Mouse (Mus musculus): Measurements from ENCODE around the gene Shmt1. TPM values are rescaled to one million over a fixed set of nuclear protein-coding genes. Genes with fewer than 3 reads are reported as not detected.
"Not testable (repeated sequence)": the region's sequence is repeated elsewhere in the genome, so short reads cannot be mapped to it uniquely, and the experiment has no call there.

Gene Shmt1
- polyA plus RNA-seq (2015; fragmentation: Nextera tagmentation; extraction: Ambion mirVana): 56.9 and 62.6 TPM in 2 replicates

GRCm38 (mm10) chr11:60811618-60812017 is at the start of gene Shmt1:
Gene Shmt1 (minus strand): TSS chr11:60811718.
- H3K4me3 ChIP-seq (ENCODE audit: low read depth, low read length): peak within 1 kb of the TSS; percentile 57
- H3K27ac ChIP-seq (ENCODE audit: low read length): peak within 1 kb of the TSS; percentile 45
- H3K9ac ChIP-seq (ENCODE audit: low read depth, low read length): peak within 1 kb of the TSS; percentile 39; the same call in 1 of the 2 replicates
- H3K27me3 ChIP-seq (ENCODE audit: control insufficient read depth, insufficient read depth, low read depth, low read length); H3K9me3 ChIP-seq (replicated peaks; ENCODE audit: control insufficient read depth, low read length); H3K36me3 ChIP-seq (ENCODE audit: control insufficient read depth, insufficient read depth); ATAC-seq (ENCODE audit: low read depth): not testable (repeated sequence)
- peaks cover 19% of the 10 kb centered on the region for H3K4me1 ChIP-seq (ENCODE audit: control insufficient read depth, low read depth, low read length)
- 28% methylated on average over 6 of the region's 6 CpGs for WGBS (ENCODE audit: insufficient replicate concordance)
- peak within 1 kb of the TSS; percentile 78 for H3K4me2 ChIP-seq (ENCODE audit: low read depth, low read length)

GRCm38 (mm10) chr11:60856587-60856986 is 45.1 kb upstream of the Shmt1 start:
- H3K9me3 ChIP-seq (replicated peaks; ENCODE audit: control insufficient read depth, low read length): no peaks in the 10 kb centered on the region
- ATAC-seq (ENCODE audit: low read depth): no peak
- H3K4me2 ChIP-seq (ENCODE audit: low read depth, low read length): no peak overlapping the region
- H3K4me3 ChIP-seq (ENCODE audit: low read depth, low read length): no peak overlapping the region
- WGBS (ENCODE audit: insufficient replicate concordance): 64% methylated on average over 3 of the region's 3 CpGs
- peaks cover 23% of the 10 kb centered on the region for H3K36me3 ChIP-seq (ENCODE audit: control insufficient read depth, insufficient read depth)
- no peak overlapping the region for H3K27ac ChIP-seq (ENCODE audit: low read length)
- no peak overlapping the region for H3K9ac ChIP-seq (ENCODE audit: low read depth, low read length)
- no peaks in the 10 kb centered on the region for H3K4me1 ChIP-seq (ENCODE audit: control insufficient read depth, low read depth, low read length)
- H3K27me3 ChIP-seq (ENCODE audit: control insufficient read depth, insufficient read depth, low read depth, low read length): no peaks in the 10 kb centered on the region

GRCm38 (mm10) chr11:60845415-60845814 is 33.9 kb upstream of the Shmt1 start:
- Histone ChIP-seq H3K9me3 (replicated peaks; ENCODE audit: control insufficient read depth, low read length) (no peaks in the 10 kb centered on the region), H3K4me1 (ENCODE audit: control insufficient read depth, low read depth, low read length) (no peaks in the 10 kb centered on the region), H3K4me3 (ENCODE audit: low read depth, low read length) (no peak overlapping the region), H3K27me3 (ENCODE audit: control insufficient read depth, insufficient read depth, low read depth, low read length) (no peaks in the 10 kb centered on the region), H3K27ac (ENCODE audit: low read length) (no peak overlapping the region), H3K4me2 (ENCODE audit: low read depth, low read length) (no peak overlapping the region), H3K36me3 (ENCODE audit: control insufficient read depth, insufficient read depth) (peaks cover 3% of the 10 kb centered on the region; the same call in 1 of the 2 replicates), H3K9ac (ENCODE audit: low read depth, low read length) (no peak overlapping the region)
- no peak for ATAC-seq (ENCODE audit: low read depth)
- WGBS (ENCODE audit: insufficient replicate concordance): 66% methylated on average over 5 of the region's 5 CpGs

GRCm38 (mm10) chr11:60843412-60843811 is 31.9 kb upstream of the Shmt1 start:
- 75% methylated on average over 5 of the region's 5 CpGs for WGBS (ENCODE audit: insufficient replicate concordance)
- no peaks in the 10 kb centered on the region; the same call in none of the 2 replicates for H3K4me1 ChIP-seq (ENCODE audit: control insufficient read depth, low read depth, low read length)
- no peak overlapping the region for H3K4me2 ChIP-seq (ENCODE audit: low read depth, low read length)
- H3K9me3 ChIP-seq (replicated peaks; ENCODE audit: control insufficient read depth, low read length): no peaks in the 10 kb centered on the region
- no peaks in the 10 kb centered on the region; the same call in 1 of the 2 replicates for H3K36me3 ChIP-seq (ENCODE audit: control insufficient read depth, insufficient read depth)
- H3K27me3 ChIP-seq (ENCODE audit: control insufficient read depth, insufficient read depth, low read depth, low read length): no peaks in the 10 kb centered on the region
- no peak overlapping the region for H3K4me3 ChIP-seq (ENCODE audit: low read depth, low read length)
- H3K27ac ChIP-seq (ENCODE audit: low read length): no peak overlapping the region
- ATAC-seq (ENCODE audit: low read depth): no peak
- H3K9ac ChIP-seq (ENCODE audit: low read depth, low read length): no peak overlapping the region

GRCm38 (mm10) chr11:60841467-60842200 is 30.1 kb upstream of the Shmt1 start:
- Histone ChIP-seq H3K36me3 (ENCODE audit: control insufficient read depth, insufficient read depth) (no peaks in the 10 kb centered on the region; the same call in 1 of the 2 replicates), H3K27ac (ENCODE audit: low read length) (no peak overlapping the region), H3K9ac (ENCODE audit: low read depth, low read length) (no peak overlapping the region), H3K4me1 (ENCODE audit: control insufficient read depth, low read depth, low read length) (peaks cover 4% of the 10 kb centered on the region), H3K4me2 (ENCODE audit: low read depth, low read length) (no peak overlapping the region), H3K4me3 (ENCODE audit: low read depth, low read length) (no peak overlapping the region), H3K9me3 (replicated peaks; ENCODE audit: control insufficient read depth, low read length) (no peaks in the 10 kb centered on the region), H3K27me3 (ENCODE audit: control insufficient read depth, insufficient read depth, low read depth, low read length) (no peaks in the 10 kb centered on the region)
- no peak for ATAC-seq (ENCODE audit: low read depth)
- 71% methylated on average over 12 of the region's 12 CpGs for WGBS (ENCODE audit: insufficient replicate concordance)

- peak; percentile 73 for ATAC-seq (ENCODE audit: low read depth)
- Histone ChIP-seq H3K27me3 (ENCODE audit: control insufficient read depth, insufficient read depth, low read depth, low read length) (no peaks in the 10 kb centered on the region), H3K4me2 (ENCODE audit: low read depth, low read length) (peak overlapping the region; percentile 7; the same call in 1 of the 2 replicates), H3K4me3 (ENCODE audit: low read depth, low read length) (no peak overlapping the region), H3K27ac (ENCODE audit: low read length) (peak overlapping the region; percentile 26), H3K9ac (ENCODE audit: low read depth, low read length) (no peak overlapping the region), H3K9me3 (replicated peaks; ENCODE audit: control insufficient read depth, low read length) (no peaks in the 10 kb centered on the region), H3K4me1 (ENCODE audit: control insufficient read depth, low read depth, low read length) (peaks cover 7% of the 10 kb centered on the region), H3K36me3 (ENCODE audit: control insufficient read depth, insufficient read depth) (no peaks in the 10 kb centered on the region)
- 49% methylated on average over 10 of the region's 10 CpGs for WGBS (ENCODE audit: insufficient replicate concordance)
Observed at GRCm38 (mm10) chr11:60837644-60838406, 26.3 kb upstream of the Shmt1 start.

GRCm38 (mm10) chr11:60836897-60837296 is 25.4 kb upstream of the Shmt1 start:
- Histone ChIP-seq H3K9ac (ENCODE audit: low read depth, low read length) (no peak overlapping the region), H3K4me2 (ENCODE audit: low read depth, low read length) (no peak overlapping the region), H3K9me3 (replicated peaks; ENCODE audit: control insufficient read depth, low read length) (no peaks in the 10 kb centered on the region), H3K27ac (ENCODE audit: low read length) (no peak overlapping the region), H3K4me3 (ENCODE audit: low read depth, low read length) (no peak overlapping the region), H3K27me3 (ENCODE audit: control insufficient read depth, insufficient read depth, low read depth, low read length) (no peaks in the 10 kb centered on the region), H3K4me1 (ENCODE audit: control insufficient read depth, low read depth, low read length) (peaks cover 7% of the 10 kb centered on the region), H3K36me3 (ENCODE audit: control insufficient read depth, insufficient read depth) (no peaks in the 10 kb centered on the region)
- ATAC-seq (ENCODE audit: low read depth): no peak
- 77% methylated on average over 6 of the region's 6 CpGs for WGBS (ENCODE audit: insufficient replicate concordance)

- Histone ChIP-seq H3K9me3 (replicated peaks; ENCODE audit: control insufficient read depth, low read length) (no peaks in the 10 kb centered on the region), H3K4me1 (ENCODE audit: control insufficient read depth, low read depth, low read length) (peaks cover 8% of the 10 kb centered on the region), H3K27ac (ENCODE audit: low read length) (peak within 1 kb of the TSS; percentile 82), H3K27me3 (ENCODE audit: control insufficient read depth, insufficient read depth, low read depth, low read length) (no peaks in the 10 kb centered on the region), H3K9ac (ENCODE audit: low read depth, low read length) (peak within 1 kb of the TSS; percentile 77), H3K4me3 (ENCODE audit: low read depth, low read length) (peak within 1 kb of the TSS; percentile 71), H3K36me3 (ENCODE audit: control insufficient read depth, insufficient read depth) (no peaks in the 10 kb centered on the region), H3K4me2 (ENCODE audit: low read depth, low read length) (peak within 1 kb of the TSS; percentile 71)
- WGBS (ENCODE audit: insufficient replicate concordance): under 1% methylated on average over 34 of the region's 34 CpGs
- ATAC-seq (ENCODE audit: low read depth): peak; percentile 92
Observed at GRCm38 (mm10) chr11:60830433-60831052, 19.0 kb upstream of the Shmt1 start, which contains the start of gene Dhrs7b. Gene Dhrs7b (plus strand): TSS chr11:60830631.
